In the genomic region with DNA sequence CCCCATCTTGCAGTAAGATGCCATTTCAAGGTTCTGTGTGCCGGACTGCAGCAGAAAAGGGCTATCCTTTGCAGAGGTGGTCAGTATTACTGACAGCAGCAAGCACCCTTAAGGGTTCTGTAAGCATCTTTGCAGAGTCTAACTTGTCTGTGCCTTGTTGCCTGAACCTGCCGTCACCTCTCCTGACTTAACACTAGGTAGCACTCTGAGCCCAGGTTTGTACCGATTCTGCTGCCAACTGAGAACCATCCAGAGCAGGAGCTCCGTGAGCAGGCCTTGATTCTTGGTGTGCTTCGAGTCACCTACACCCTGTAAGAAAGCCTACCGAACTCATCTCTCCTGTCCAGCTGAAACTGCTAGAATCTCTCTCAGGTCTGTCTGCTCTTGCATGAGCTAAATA, we compare ENCODE assay signal across 8 mouse cellular contexts. TPM values are rescaled to one million over a fixed set of nuclear protein-coding genes. Genes with fewer than 3 reads are reported as not detected.
DNase-seq lines count a peak whose midpoint lies in the region; TF ChIP-seq lines count a peak whose summit lies in the region.
"Had no signal": no experiment of that assay in that cellular context is flagged by ENCODE, and none has a peak within 500 bp of the region (broad histone marks: within the 10 kb centered on the region; RNA-seq: fewer than 3 reads in every experiment).

No protein-coding gene starts in this region.

- no peak overlapping the region for H3K4me3 ChIP-seq in layer of hippocampus, adult 2 months
- H3K4me3 ChIP-seq: limb, embryonic 15.5 days had no signal

- TF ChIP-seq CTCF in layer of hippocampus, adult 2 months (conservative IDR thresholded peaks at IDR 0.05) = peak; percentile 38
- peak; percentile 20; the same call in 1 of the 2 replicates for TF ChIP-seq CTCF in brain, embryonic 14.5 days (IDR thresholded peaks at IDR 0.05; ENCODE audit: borderline replicate concordance, extremely low read depth, insufficient read depth, insufficient read length)

- no peak overlapping the region for H3K27ac ChIP-seq in layer of hippocampus, adult 2 months
- H3K27ac ChIP-seq: limb, embryonic 15.5 days had no signal

- DNase-seq in layer of hippocampus, adult 2 months (ENCODE audit: low spot score in 2 of 2) = no peak
- no peak for DNase-seq in layer of hippocampus, postnatal 10 days (ENCODE audit: low spot score in 2 of 2)
- DNase-seq in ES-CJ7 (ENCODE audit: low read depth, low spot score) = peak; percentile 64
- DNase-seq in brain, embryonic 14.5 days (ENCODE audit: low read depth) = peak; percentile 31
- peak; percentile 79 for DNase-seq in kidney, adult 9 months
- DNase-seq in gastrocnemius, adult 8-10 months (ENCODE audit: low spot score in 2 of 2) = no peak
- no peak for DNase-seq in urinary bladder, postnatal 4 days (ENCODE audit: low spot score in 2 of 2)

- no peak for TF ChIP-seq POLR2A in brain, embryonic 14.5 days (IDR thresholded peaks at IDR 0.05; ENCODE audit: borderline replicate concordance, extremely low read depth, insufficient read depth, insufficient read length, poor library complexity, severe bottlenecking)

RNA-seq across cellular contexts. Expression of gene Fbxo22, which starts 22.8 kb away (rescaled TPM):
- 10 to 100 TPM; 31.0 to 36.0 TPM for total RNA-seq in layer of hippocampus, adult 2 months (2021)
- total RNA-seq in layer of hippocampus, postnatal 10 days (2021) = 10 to 100 TPM; 39.9 to 40.7 TPM
- polyA plus RNA-seq in brain, embryonic 14.5 days (2012; rRNA removed) = 35.0 and 44.2 TPM in 2 replicates
- total RNA-seq in gastrocnemius, adult 8-10 months (2022) = 10 to 100 TPM; 18.1 to 22.2 (median 19.9) TPM

Comparison
In these comparisons a context has a peak if more than half of its experiments do, and no peak if none do; other contexts are left out.
1. DNase-seq: peak in ES-CJ7 (single experiment), brain, embryonic 14.5 days (single experiment) and kidney, adult 9 months (single experiment); none in layer of hippocampus, adult 2 months (0 of 2), layer of hippocampus, postnatal 10 days (0 of 2), gastrocnemius, adult 8-10 months (0 of 2) and urinary bladder, postnatal 4 days (0 of 2).